Mouse (Mus musculus): ENCODE results near the gene Arap2.

The Arap2 gene

GRCm38 (mm10) chr5:62622848-62623479, 143.0 kb downstream of the Arap2 start:
- DNase-seq: no peak

- DNase-seq: no peak
These were observed 147.7 kb downstream of the Arap2 start for GRCm38 (mm10) chr5:62618286-62618685.

- no peak for DNase-seq
These were observed 154.0 kb downstream of the Arap2 start for GRCm38 (mm10) chr5:62611990-62612389.

GRCm38 (mm10) chr5:62587348-62587747, 178.6 kb downstream of the Arap2 start:
- no peak for DNase-seq

GRCm38 (mm10) chr5:62582643-62583042, 183.3 kb downstream of the Arap2 start:
- DNase-seq: no peak

- no peak for DNase-seq
These were observed 184.3 kb downstream of the Arap2 start for GRCm38 (mm10) chr5:62581699-62582098.

GRCm38 (mm10) chr5:62574336-62574844, 191.6 kb downstream of the Arap2 start:
- DNase-seq: no peak
